Mouse (Mus musculus): ENCODE measurements around the gene Rgl1. TPM values are rescaled to one million over a fixed set of nuclear protein-coding genes. Genes with fewer than 3 reads are reported as not detected.
A peak's percentile ranks its signal among the peaks of the same experiment; 100 is the strongest.

Rgl1 gene
- total RNA-seq, 4 experiments from 2014 or later = 23.9 to 47.1 (median 32.6) TPM

GRCm38 (mm10) chr1:152542747-152543378 lies 223.3 kb downstream of the Rgl1 start:
- DNase-seq = no peak

GRCm38 (mm10) chr1:152540304-152540887 lies 225.8 kb downstream of the Rgl1 start:
- no peak for DNase-seq

- DNase-seq = no peak
Measured at GRCm38 (mm10) chr1:152538817-152539216, 227.3 kb downstream of the Rgl1 start.

- no peak for DNase-seq
Measured at GRCm38 (mm10) chr1:152537186-152537585, 229.0 kb downstream of the Rgl1 start.

- DNase-seq = peak; percentile 73
Measured at GRCm38 (mm10) chr1:152536416-152537018, 229.6 kb downstream of the Rgl1 start.

- DNase-seq = no peak
Measured at GRCm38 (mm10) chr1:152534531-152534930, 231.6 kb downstream of the Rgl1 start.

GRCm38 (mm10) chr1:152531498-152531897 lies 234.7 kb downstream of the Rgl1 start:
- DNase-seq = peak; percentile 12

GRCm38 (mm10) chr1:152528778-152529177 lies 237.4 kb downstream of the Rgl1 start:
- no peak for DNase-seq

GRCm38 (mm10) chr1:152528214-152528613 lies 237.9 kb downstream of the Rgl1 start:
- DNase-seq = no peak

- no peak for DNase-seq
Measured at GRCm38 (mm10) chr1:152526154-152526553, 240.0 kb downstream of the Rgl1 start.

GRCm38 (mm10) chr1:152524987-152525648 lies 241.0 kb downstream of the Rgl1 start:
- DNase-seq = peak; percentile 70

GRCm38 (mm10) chr1:152524098-152524892 lies 241.9 kb downstream of the Rgl1 start:
- no peak for DNase-seq

GRCm38 (mm10) chr1:152523292-152523691 lies 242.9 kb downstream of the Rgl1 start:
- no peak for DNase-seq

- no peak for DNase-seq
Measured at GRCm38 (mm10) chr1:152522226-152522625, 243.9 kb downstream of the Rgl1 start.

GRCm38 (mm10) chr1:152520798-152521575 lies 245.2 kb downstream of the Rgl1 start:
- DNase-seq = no peak

- DNase-seq = no peak
Measured at GRCm38 (mm10) chr1:152518971-152519370, 247.2 kb downstream of the Rgl1 start.

- DNase-seq = no peak
Measured at GRCm38 (mm10) chr1:152517057-152517570, 249.0 kb downstream of the Rgl1 start.

GRCm38 (mm10) chr1:152514256-152514655 lies 251.9 kb downstream of the Rgl1 start:
- no peak for DNase-seq

GRCm38 (mm10) chr1:152511237-152511636 lies 254.9 kb downstream of the Rgl1 start:
- no peak for DNase-seq

- DNase-seq = no peak
Measured at GRCm38 (mm10) chr1:152508481-152509220, 257.5 kb downstream of the Rgl1 start.

GRCm38 (mm10) chr1:152506726-152507125 lies 259.4 kb downstream of the Rgl1 start:
- no peak for DNase-seq
